In genomic region chr9:53340328-53340916, GRCm38 (mm10) we compare ENCODE assay signal across 8 mouse cellular contexts. TPM values are rescaled to one million over a fixed set of nuclear protein-coding genes. Genes with fewer than 3 reads are reported as not detected.
DNase-seq lines count a peak whose midpoint lies in the region; ATAC-seq lines count a peak whose summit lies in the region.

No protein-coding gene starts in this region.

- no peaks in the 10 kb centered on the region for H3K9me3 ChIP-seq in heart, embryonic 10.5 days
- no peaks in the 10 kb centered on the region for H3K9me3 ChIP-seq in embryonic facial prominence, embryonic 12.5 days
- no peaks in the 10 kb centered on the region for H3K9me3 ChIP-seq in intestine, embryonic 16.5 days (ENCODE audit: control insufficient read depth, low read length)
- H3K9me3 ChIP-seq in midbrain, embryonic 11.5 days (ENCODE audit: control insufficient read depth, low read length) = no peaks in the 10 kb centered on the region

- 0 out of 2 replicates have a peak, but pooled peaks cover 6% of the 10 kb centered on the region for H3K27me3 ChIP-seq in heart, embryonic 10.5 days (ENCODE audit: insufficient read depth, poor library complexity, severe bottlenecking)
- H3K27me3 ChIP-seq in embryonic facial prominence, embryonic 12.5 days = 0 out of 2 replicates have a peak, but pooled peaks cover 4% of the 10 kb centered on the region
- no peaks in the 10 kb centered on the region for H3K27me3 ChIP-seq in intestine, embryonic 16.5 days (replicated peaks; ENCODE audit: control insufficient read depth, insufficient read depth, low read length)
- H3K27me3 ChIP-seq in midbrain, embryonic 11.5 days (ENCODE audit: control insufficient read depth, insufficient read depth, low read length) = peaks cover 5% of the 10 kb centered on the region; the same call in 1 of the 2 replicates

- DNase-seq in heart, embryonic 10.5 days (ENCODE audit: low spot score) = no peak
- DNase-seq in heart, postnatal 14 days = no peak
- DNase-seq in midbrain, embryonic 11.5 days (ENCODE audit: low spot score, missing footprints) = peak; percentile 86
- no peak for DNase-seq in spleen, postnatal 4 days (ENCODE audit: low spot score in 2 of 2)
- no peak for DNase-seq in left cerebral cortex, postnatal 14 days (ENCODE audit: low spot score in 2 of 2)

- no peak overlapping the region for H3K27ac ChIP-seq in heart, embryonic 10.5 days
- H3K27ac ChIP-seq in embryonic facial prominence, embryonic 12.5 days = no peak overlapping the region
- H3K27ac ChIP-seq in intestine, embryonic 16.5 days (ENCODE audit: low read length) = peak overlapping the region; percentile 83
- H3K27ac ChIP-seq in midbrain, embryonic 11.5 days (ENCODE audit: low read depth, low read length) = no peak overlapping the region

- peak overlapping the region; percentile 61 for H3K4me3 ChIP-seq in heart, embryonic 10.5 days
- H3K4me3 ChIP-seq in embryonic facial prominence, embryonic 12.5 days = peak overlapping the region; percentile 39; the same call in 1 of the 2 replicates
- peak overlapping the region; percentile 54 for H3K4me3 ChIP-seq in intestine, embryonic 16.5 days (ENCODE audit: low read length)
- H3K4me3 ChIP-seq in midbrain, embryonic 11.5 days (ENCODE audit: low read depth, low read length) = peak overlapping the region; percentile 28; the same call in 1 of the 2 replicates

- intact Hi-C loops in heart, postnatal 14 days (cut with DNase I) = loop anchor here (5.0 kb wide), 1 partner anchor 42 kb away; the partner anchor contains the start of gene Kdelc2
- intact Hi-C loops in left cerebral cortex, postnatal 14 days (cut with DNase I) = no loop called here

- H3K36me3 ChIP-seq in heart, embryonic 10.5 days = no peaks in the 10 kb centered on the region
- H3K36me3 ChIP-seq in embryonic facial prominence, embryonic 12.5 days = no peaks in the 10 kb centered on the region
- no peaks in the 10 kb centered on the region for H3K36me3 ChIP-seq in intestine, embryonic 16.5 days (ENCODE audit: control insufficient read depth, insufficient read depth, low read length)
- H3K36me3 ChIP-seq in midbrain, embryonic 11.5 days (ENCODE audit: control insufficient read depth, insufficient read depth, low read length) = no peaks in the 10 kb centered on the region

- H3K9ac ChIP-seq in embryonic facial prominence, embryonic 12.5 days = no peak overlapping the region
- H3K9ac ChIP-seq in intestine, embryonic 16.5 days (ENCODE audit: low read depth, low read length) = peak overlapping the region; percentile 65
- no peak overlapping the region; the same call in 1 of the 2 replicates for H3K9ac ChIP-seq in midbrain, embryonic 11.5 days (ENCODE audit: low read length)

- peak overlapping the region; percentile 59 for H3K4me2 ChIP-seq in embryonic facial prominence, embryonic 12.5 days (replicated peaks)
- H3K4me2 ChIP-seq in intestine, embryonic 16.5 days (ENCODE audit: low read depth, low read length) = peak overlapping the region; percentile 49
- peak overlapping the region; percentile 43; the same call in 1 of the 2 replicates for H3K4me2 ChIP-seq in midbrain, embryonic 11.5 days

- no peaks in the 10 kb centered on the region for H3K4me1 ChIP-seq in heart, embryonic 10.5 days
- H3K4me1 ChIP-seq in embryonic facial prominence, embryonic 12.5 days = no peaks in the 10 kb centered on the region
- H3K4me1 ChIP-seq in intestine, embryonic 16.5 days (ENCODE audit: control insufficient read depth, insufficient read depth, low read length) = peaks cover 4% of the 10 kb centered on the region; the same call in 1 of the 2 replicates
- H3K4me1 ChIP-seq in midbrain, embryonic 11.5 days (ENCODE audit: control insufficient read depth, insufficient read depth, low read length) = no peaks in the 10 kb centered on the region; the same call in 1 of the 2 replicates

- no peak for ATAC-seq in embryonic facial prominence, embryonic 12.5 days (ENCODE audit: insufficient number of reproducible peaks, insufficient read depth, low FRiP score, low TSS enrichment)
- peak; percentile 72 for ATAC-seq in intestine, embryonic 16.5 days
- ATAC-seq in midbrain, embryonic 11.5 days (ENCODE audit: low FRiP score) = no peak
- ATAC-seq in inflammation-experienced regulatory T-cells, adult 6 months = no peak

- 42% methylated on average over 17 of the region's 17 CpGs for WGBS in heart, embryonic 10.5 days
- WGBS in embryonic facial prominence, embryonic 12.5 days = 46% methylated on average over 17 of the region's 17 CpGs
- 18% methylated on average over 17 of the region's 17 CpGs for WGBS in intestine, embryonic 16.5 days
- WGBS in midbrain, embryonic 11.5 days = 54% methylated on average over 17 of the region's 17 CpGs

RNA-seq across cellular contexts. Expression of gene Exph5, which starts 39.0 kb away (rescaled TPM):
- polyA plus RNA-seq in heart, embryonic 10.5 days (2016; fragmentation: Nextera tagmentation; extraction: Ambion mirVana) = 0.31 and 0.65 TPM in 2 replicates
- under 1 TPM; 0.22 to 0.34 TPM for total RNA-seq in heart, postnatal 14 days (2021)
- polyA plus RNA-seq in embryonic facial prominence, embryonic 12.5 days (2016; fragmentation: Nextera tagmentation; extraction: Ambion mirVana) = 0.84 and 1.1 TPM in 2 replicates
- 2.8 and 3.6 TPM in 2 replicates for polyA plus RNA-seq in intestine, embryonic 16.5 days (2015; fragmentation: Nextera tagmentation; extraction: Ambion mirVana)
- 0.70 TPM in 2 replicates for polyA plus RNA-seq in midbrain, embryonic 11.5 days (2014; fragmentation: Nextera tagmentation; extraction: Ambion mirVana)
- total RNA-seq in left cerebral cortex, postnatal 14 days (2021) = 10 to 100 TPM; 12.8 to 19.1 TPM
- under 1 TPM; 0.39 to 0.95 (median 0.84) TPM for polyA plus RNA-seq in inflammation-experienced regulatory T-cells, adult 6 months (2017; shearing (Covaris generic))

RNA-seq across cellular contexts. Expression of gene Kdelc2, which starts 43.4 kb away (rescaled TPM):
- 17.5 and 18.1 TPM in 2 replicates for polyA plus RNA-seq in heart, embryonic 10.5 days (2016; fragmentation: Nextera tagmentation; extraction: Ambion mirVana)
- 10 to 100 TPM; 10.9 to 12.3 TPM for total RNA-seq in heart, postnatal 14 days (2021)
- polyA plus RNA-seq in embryonic facial prominence, embryonic 12.5 days (2016; fragmentation: Nextera tagmentation; extraction: Ambion mirVana) = 18.4 and 21.3 TPM in 2 replicates
- 23.9 and 25.2 TPM in 2 replicates for polyA plus RNA-seq in intestine, embryonic 16.5 days (2015; fragmentation: Nextera tagmentation; extraction: Ambion mirVana)
- 11.0 and 12.9 TPM in 2 replicates for polyA plus RNA-seq in midbrain, embryonic 11.5 days (2014; fragmentation: Nextera tagmentation; extraction: Ambion mirVana)
- total RNA-seq in left cerebral cortex, postnatal 14 days (2021) = 1 to 10 TPM; 8.3 to 8.9 TPM
- 1 to 10 TPM; 1.6 to 2.2 (median 2.1) TPM for polyA plus RNA-seq in inflammation-experienced regulatory T-cells, adult 6 months (2017; shearing (Covaris generic))
